Mouse (Mus musculus): ENCODE results near the gene Lmf2.

The Lmf2 gene

DNA sequence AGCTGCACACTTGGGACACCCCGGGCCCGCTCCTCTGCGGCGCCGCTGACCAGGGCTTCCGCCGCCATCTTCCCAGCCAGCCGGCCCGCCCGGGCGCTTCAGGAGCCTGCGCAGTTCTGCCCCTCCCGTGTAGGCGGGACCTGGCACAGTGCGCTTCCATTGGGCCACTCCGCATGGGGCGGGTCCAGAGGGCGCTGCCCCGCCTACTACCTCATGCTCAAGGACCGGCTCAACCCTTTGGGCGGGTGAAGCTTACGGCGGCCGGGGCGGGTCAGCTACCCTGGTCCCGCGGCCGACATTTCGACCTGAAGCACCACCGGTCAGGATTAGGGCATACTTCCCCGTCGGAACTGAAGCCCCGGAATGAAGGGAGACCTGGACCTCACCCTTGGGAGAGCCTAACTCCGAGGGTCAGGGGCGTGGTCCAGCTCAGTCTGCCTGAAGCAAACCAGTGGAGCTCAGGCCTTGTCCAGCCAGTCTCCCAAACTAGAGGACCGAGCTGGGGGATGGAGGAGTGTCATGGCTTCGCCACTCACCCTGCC lies 40.2 kb downstream of the Lmf2 start, which contains the start of gene Sbf1:
Gene Sbf1, minus strand, starts transcription at position 122 of the 542 bp plus-strand sequence.
- peak; percentile 98 for DNase-seq (ENCODE audit: low spot score)

DNA sequence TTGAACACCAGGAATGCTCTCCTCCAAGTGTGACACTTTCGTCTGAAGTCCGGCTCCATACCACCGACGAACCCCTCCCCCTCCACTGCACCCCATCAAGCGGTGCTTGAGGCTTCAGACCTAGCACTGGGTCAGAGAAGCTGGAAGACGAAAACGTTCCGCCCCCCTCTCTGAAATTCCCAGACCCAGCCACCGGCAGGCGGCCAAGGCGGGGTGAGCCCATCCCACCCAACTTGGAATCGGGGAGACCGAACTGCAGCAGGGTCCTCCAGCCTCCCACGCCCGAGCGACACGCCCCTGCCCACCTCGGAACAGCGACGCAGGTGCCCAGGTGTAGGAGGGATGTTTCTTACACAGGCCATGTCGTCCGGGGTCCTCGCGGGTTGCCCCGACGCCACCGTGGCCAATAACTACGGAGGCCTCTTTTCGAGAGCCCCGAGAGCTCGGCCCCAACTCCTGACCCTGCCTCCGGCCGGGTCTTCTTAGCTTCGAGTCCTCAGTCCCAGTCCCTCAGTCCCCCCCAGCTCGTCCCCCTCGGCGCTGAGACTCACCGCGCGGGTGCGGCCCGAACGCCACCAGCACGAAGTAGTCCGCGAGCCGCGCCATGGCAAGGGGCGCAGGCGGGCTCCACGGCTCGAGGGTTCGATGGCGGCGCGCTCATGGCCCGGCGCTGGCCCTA lies 40.8 kb downstream of the Lmf2 start:
- peak; percentile 29 for DNase-seq (ENCODE audit: low spot score)

DNA sequence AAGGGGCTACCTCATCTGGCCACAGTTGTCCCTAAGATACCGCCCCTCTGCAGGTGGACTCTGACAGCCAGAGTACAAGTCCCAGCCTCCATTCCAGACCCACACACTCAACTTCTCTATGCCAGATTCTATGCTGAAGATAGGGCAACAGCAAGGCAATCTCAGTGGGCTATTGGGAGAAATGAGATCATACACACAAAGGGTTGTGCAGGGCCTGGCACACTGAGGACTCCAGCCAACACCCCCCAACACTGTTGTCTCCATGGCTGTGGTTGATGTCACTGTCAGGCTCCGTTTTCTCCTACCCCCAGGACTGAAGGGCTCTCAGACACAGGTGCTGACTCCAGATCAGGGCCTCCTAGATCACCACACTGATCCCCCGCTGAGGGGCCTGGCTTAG lies 41.4 kb downstream of the Lmf2 start:
- no peak for DNase-seq (ENCODE audit: low spot score)

DNA sequence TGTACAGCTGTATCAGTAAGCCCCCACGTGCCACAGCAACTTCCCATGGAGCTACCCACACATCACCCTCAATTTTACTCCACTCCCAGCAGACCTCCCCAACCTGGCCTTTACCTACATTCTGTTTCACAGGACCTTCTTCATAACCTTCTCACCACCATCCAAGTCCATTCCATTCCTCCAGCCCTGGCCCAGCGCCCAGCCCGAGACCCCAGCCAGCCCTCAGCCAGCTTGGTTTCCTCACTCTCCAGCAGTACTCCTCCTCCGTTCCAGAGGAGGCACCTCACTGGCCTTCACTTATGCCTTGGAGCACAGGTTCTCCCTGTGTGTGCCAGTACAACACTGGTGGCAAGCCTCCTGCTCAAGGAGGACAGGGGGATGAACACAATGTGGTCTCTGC lies 42.1 kb downstream of the Lmf2 start:
- DNase-seq (ENCODE audit: low spot score) = no peak

DNA sequence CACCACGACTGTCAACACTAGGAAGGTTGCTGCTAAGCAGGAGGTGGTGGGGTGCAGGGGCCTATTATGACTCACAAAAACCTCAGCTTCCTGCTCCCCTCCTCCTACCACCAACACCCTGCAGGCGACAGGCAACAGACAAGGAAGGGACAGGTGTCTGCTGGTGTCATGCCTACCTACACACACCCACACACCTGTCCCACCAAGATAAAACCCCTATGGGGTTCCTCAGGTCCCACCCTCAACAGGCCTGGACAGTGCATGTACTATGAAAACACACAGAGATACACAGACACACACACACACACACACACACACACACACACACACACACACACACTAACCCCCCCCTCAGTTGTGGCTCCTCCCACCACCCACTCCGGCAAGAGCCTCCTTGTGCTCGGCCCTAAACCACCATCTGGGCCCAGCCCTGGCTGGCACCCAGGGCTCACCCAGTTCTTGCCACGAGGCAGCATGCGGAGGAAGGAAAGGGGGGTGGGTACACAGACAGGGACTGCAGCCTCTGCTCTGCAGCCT lies 45.4 kb downstream of the Lmf2 start:
- DNase-seq (ENCODE audit: low spot score) = no peak

DNA sequence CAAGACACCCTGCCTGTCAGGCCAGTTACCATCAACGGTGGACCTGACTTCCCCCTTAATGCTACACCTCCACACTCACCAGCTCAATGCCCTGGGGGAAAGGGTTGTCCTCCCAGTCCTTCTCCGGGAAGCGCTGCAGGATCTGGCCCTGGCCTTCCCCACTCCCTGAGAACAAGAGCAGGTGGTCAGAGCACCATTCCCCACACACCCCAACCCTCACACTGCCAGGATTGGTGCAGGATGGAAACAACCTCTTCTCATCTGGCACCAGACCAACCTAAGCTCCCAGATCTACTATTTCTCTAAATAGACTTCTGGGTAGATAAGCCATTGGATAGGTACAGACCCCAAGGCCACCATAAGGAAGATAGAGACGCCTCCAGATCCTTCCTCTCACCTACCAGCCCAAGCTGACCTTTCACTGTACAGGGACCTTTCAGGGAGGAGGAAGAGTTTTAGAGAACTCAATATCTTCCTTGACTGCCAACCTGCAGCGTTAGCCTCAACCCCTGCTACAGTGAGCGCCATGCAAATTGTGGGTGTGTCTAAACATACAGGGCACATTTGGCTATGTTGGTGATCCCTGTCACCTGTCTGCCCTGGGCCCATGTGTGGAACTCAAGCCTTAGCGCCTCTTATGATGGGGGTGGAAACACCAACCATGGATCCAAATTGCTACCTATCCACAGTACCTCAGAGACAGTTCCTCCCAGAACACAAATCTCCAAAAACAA lies 46.9 kb downstream of the Lmf2 start:
- DNase-seq (ENCODE audit: low spot score) = no peak

DNA sequence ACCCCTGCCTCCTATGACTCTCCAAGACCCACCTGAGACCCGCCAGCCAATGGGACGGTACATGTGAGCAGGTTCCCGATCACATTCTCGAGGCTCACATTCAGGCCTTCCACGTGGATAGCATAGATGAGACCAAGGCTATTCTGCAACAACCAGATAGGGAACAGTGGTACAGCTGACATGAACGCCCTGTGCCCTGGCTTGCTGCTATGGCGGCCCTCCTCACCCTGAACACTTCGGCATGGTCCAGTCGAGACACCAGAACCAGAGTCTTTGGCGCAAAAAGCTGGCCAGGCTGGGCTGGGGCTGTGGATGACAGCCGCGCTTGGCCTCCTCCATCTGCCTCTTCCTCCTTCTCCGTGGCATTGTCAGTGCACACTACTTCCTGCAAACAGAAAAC lies 48.0 kb downstream of the Lmf2 start:
- DNase-seq (ENCODE audit: low spot score) = no peak

DNA sequence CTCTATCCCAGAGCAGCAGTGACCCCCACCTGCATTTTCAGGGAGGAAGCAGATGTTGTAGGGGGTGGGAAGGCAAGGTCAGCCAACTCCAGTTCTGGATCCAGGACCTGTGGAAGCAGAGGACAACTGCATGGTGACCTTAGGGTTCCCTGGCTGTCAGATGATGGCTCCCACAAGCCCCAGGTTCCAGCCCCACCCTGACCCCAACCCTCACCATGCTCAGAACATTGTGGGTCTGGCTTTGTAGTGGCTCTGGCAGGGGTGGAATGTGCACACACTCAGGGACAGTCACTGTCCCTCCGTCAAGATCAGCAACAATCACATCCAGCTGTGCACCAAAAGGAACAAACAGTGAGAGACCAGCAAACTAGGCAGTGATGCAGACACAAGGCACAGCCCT lies 49.5 kb downstream of the Lmf2 start:
- DNase-seq (ENCODE audit: low spot score) = no peak
